Mouse (Mus musculus) embryonic fibroblast, embryonic 13.5 days (primary cell): ENCODE results near the gene Ltbp1. TPM values are rescaled to one million over a fixed set of nuclear protein-coding genes. Genes with fewer than 3 reads are reported as not detected.

Source experiments
- H3K27ac ChIP-seq: 2 replicates; pipeline ENCODE4 v1.5.1; 2012; ENCODE audit warnings: low read length, control low read depth, inconsistent platforms; ENCODE audit not compliant: insufficient read depth
- H3K4me1 ChIP-seq: 2 replicates; pipeline ENCODE4 v1.6.1; 2011; ENCODE audit warnings: low read length; ENCODE audit not compliant: control insufficient read depth, insufficient read depth
- H3K4me3 ChIP-seq: 2 replicates; pipeline ENCODE4 v1.5.1; 2011; ENCODE audit warnings: mild to moderate bottlenecking, control low read depth, low read length; ENCODE audit not compliant: insufficient read depth
- CTCF ChIP-seq: IDR thresholded peaks from 2 replicates; pipeline ENCODE4 v1.5.1; 2011; ENCODE audit warnings: mild to moderate bottlenecking, control low read depth, low read length, moderate library complexity, borderline replicate concordance; ENCODE audit not compliant: insufficient read depth
- POLR2A ChIP-seq: IDR thresholded peaks from 2 replicates; pipeline ENCODE4 v1.6.1; 2011; ENCODE audit warnings: low read depth, mild to moderate bottlenecking, control low read depth, low read length, moderate library complexity
- polyA plus RNA-seq: library from polyadenylated mRNA; stranded (reverse); fragments of >200 nt; gene quantifications from 2 replicates; pipeline ENCODE4 v1.2.4, GENCODE M21; 2011; ENCODE audit warnings: low read depth; ENCODE audit not compliant: missing spikeins, insufficient read length

Gene Ltbp1
- polyA plus RNA-seq, 1 experiment = 152 TPM

DNA sequence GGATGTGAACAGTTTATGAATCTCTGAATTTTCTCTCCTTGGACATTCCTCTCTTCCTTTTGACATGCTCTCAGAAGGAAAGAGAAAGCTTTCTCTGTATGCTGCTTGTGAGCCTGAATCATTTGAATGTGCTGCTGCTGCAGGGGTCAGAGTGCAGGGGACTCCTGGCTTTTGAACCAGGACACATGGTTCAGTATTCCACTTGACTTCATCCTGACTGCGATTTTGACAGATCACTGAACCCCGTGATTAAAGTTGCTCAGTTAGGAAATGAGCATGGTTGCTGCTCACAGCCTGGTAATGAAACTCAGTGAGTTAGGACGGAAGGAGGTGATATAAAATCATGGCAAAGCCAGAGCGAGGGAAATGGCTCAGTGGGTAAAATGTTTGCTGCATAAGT, 95.8 kb downstream of the Ltbp1 start:
- Histone ChIP-seq H3K27ac (no peak overlapping the region), H3K4me3 (no peak overlapping the region), H3K4me1 (peaks cover 12% of the 10 kb centered on the region)
- TF ChIP-seq POLR2A = no peak
- TF ChIP-seq CTCF = no peak

DNA sequence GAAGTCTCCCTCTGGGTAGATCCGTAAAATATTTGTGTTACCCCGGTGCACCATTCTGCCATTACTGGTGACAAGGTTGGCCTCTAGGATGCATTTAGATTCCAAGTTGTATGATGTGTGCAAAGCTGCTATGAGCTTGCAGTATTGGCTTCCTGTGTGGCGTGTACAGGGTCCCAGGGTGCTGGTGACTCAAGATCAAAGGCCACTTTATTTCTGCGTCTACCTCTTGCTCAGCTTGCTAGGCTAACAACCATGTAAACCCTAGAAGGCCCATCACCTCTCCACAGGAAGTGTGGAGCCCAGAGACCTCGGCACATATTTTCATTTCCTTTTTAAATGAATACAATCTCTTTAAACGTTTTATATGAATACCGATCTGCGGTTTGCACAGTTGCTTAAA, 96.6 kb downstream of the Ltbp1 start:
- Histone ChIP-seq H3K27ac (no peak overlapping the region), H3K4me3 (no peak overlapping the region), H3K4me1 (peaks cover 12% of the 10 kb centered on the region)
- TF ChIP-seq POLR2A = no peak
- no peak for TF ChIP-seq CTCF

- TF ChIP-seq POLR2A = no peak
- Histone ChIP-seq H3K4me3 (no peak overlapping the region), H3K27ac (no peak overlapping the region), H3K4me1 (peaks cover 23% of the 10 kb centered on the region)
Measured at GRCm38 (mm10) chr17:75107412-75107811, 102.0 kb downstream of the Ltbp1 start.

- Histone ChIP-seq H3K4me1 (peaks cover 23% of the 10 kb centered on the region), H3K4me3 (no peak overlapping the region), H3K27ac (no peak overlapping the region)
- TF ChIP-seq POLR2A (no peak), CTCF (no peak)
Measured at GRCm38 (mm10) chr17:75107879-75108278, 102.5 kb downstream of the Ltbp1 start.

GRCm38 (mm10) chr17:75109081-75109716, 103.8 kb downstream of the Ltbp1 start:
- TF ChIP-seq CTCF (no peak), POLR2A (no peak)
- Histone ChIP-seq H3K4me1 (peaks cover 23% of the 10 kb centered on the region), H3K27ac (peak overlapping the region; percentile 90; the same call in 1 of the 2 replicates), H3K4me3 (no peak overlapping the region)

DNA sequence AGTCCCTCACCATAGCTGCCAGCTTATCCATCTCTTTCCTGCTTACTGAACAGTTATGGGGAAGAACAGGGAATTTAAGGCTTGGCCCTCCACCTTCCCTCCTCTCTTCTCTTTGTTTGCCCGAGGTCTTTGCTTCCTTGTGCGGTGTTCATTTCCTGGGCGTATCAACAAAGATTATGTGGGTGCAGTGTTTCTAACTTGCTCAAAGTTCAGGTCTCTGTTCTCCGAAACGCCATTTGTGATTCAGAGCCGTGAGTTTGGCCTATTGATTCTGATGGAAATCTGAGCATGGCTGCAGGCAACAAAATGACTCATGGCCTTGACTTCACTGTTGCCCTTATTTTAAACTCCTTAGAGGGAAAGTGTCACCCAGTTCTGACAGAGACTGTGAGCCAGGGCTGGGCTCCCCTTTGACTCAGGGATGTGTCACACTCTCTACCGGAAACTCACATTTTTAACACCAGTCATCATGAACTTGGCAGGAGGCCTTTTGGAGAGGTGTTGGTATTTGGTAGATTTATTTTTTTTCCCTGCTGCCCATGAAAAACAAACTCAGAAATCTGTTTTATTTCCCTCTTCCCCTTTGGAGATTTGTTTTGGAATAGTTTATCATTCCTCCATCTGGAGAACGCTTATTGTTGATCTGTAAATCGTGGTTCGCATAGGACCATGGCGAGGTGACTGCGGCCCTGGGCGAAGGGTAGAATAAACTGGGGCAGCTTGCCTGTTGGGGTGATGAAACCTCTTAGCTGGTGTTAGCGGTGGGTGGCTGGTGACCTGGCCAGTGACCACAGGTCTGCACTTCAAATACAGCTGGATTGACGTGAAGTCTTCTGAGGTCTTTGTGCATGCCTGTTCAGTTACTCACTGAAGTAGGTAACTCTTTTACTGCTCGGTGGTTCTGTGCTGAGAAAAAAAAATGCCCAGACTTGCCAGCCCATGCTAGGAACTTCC, 105.2 kb downstream of the Ltbp1 start:
- Histone ChIP-seq H3K4me1 (peaks cover 23% of the 10 kb centered on the region), H3K27ac (peak overlapping the region; percentile 90)

GRCm38 (mm10) chr17:75115594-75115993, 110.2 kb downstream of the Ltbp1 start:
- Histone ChIP-seq H3K4me3 (no peak overlapping the region), H3K27ac (no peak overlapping the region), H3K4me1 (peaks cover 15% of the 10 kb centered on the region)
- TF ChIP-seq POLR2A (no peak), CTCF (no peak)

More for the DNA sequence above, 105.2 kb downstream of the Ltbp1 start:
- no peak for TF ChIP-seq CTCF
- H3K4me3 ChIP-seq = no peak overlapping the region

- Histone ChIP-seq H3K4me1 (peaks cover 3% of the 10 kb centered on the region), H3K27ac (no peak overlapping the region), H3K4me3 (no peak overlapping the region)
- no peak for TF ChIP-seq CTCF
- no peak for TF ChIP-seq POLR2A
Measured at GRCm38 (mm10) chr17:75118896-75119295, 113.5 kb downstream of the Ltbp1 start.

DNA sequence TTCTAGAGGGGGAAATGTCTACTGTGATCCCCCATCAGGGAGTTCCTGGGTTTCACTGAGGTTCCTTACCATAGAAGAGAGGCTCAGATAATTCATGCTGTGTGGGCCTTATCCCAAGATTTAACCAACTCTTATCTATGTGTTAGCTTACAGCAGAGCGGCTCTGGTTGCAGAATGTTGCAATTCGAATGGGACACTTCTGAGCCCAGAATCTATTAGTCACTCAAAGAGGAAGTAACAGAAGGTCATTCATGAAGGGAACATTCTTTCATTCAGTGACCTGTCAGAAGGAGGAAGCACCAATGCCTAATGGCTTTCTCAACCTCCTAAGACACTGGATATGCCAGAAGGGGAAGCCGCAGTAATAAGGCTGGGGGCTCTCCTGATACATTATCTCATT, 114.1 kb downstream of the Ltbp1 start:
- TF ChIP-seq POLR2A (no peak), CTCF (no peak)
- Histone ChIP-seq H3K27ac (no peak overlapping the region), H3K4me1 (peaks cover 3% of the 10 kb centered on the region), H3K4me3 (no peak overlapping the region)

GRCm38 (mm10) chr17:75120071-75120470, 114.7 kb downstream of the Ltbp1 start:
- Histone ChIP-seq H3K4me1 (peaks cover 3% of the 10 kb centered on the region), H3K4me3 (no peak overlapping the region)
- TF ChIP-seq POLR2A (no peak), CTCF (no peak)

More at GRCm38 (mm10) chr17:75120071-75120470, 114.7 kb downstream of the Ltbp1 start:
- no peak overlapping the region for H3K27ac ChIP-seq
